Mouse (Mus musculus): Measurements from ENCODE around the gene Cbx1.

DNA sequence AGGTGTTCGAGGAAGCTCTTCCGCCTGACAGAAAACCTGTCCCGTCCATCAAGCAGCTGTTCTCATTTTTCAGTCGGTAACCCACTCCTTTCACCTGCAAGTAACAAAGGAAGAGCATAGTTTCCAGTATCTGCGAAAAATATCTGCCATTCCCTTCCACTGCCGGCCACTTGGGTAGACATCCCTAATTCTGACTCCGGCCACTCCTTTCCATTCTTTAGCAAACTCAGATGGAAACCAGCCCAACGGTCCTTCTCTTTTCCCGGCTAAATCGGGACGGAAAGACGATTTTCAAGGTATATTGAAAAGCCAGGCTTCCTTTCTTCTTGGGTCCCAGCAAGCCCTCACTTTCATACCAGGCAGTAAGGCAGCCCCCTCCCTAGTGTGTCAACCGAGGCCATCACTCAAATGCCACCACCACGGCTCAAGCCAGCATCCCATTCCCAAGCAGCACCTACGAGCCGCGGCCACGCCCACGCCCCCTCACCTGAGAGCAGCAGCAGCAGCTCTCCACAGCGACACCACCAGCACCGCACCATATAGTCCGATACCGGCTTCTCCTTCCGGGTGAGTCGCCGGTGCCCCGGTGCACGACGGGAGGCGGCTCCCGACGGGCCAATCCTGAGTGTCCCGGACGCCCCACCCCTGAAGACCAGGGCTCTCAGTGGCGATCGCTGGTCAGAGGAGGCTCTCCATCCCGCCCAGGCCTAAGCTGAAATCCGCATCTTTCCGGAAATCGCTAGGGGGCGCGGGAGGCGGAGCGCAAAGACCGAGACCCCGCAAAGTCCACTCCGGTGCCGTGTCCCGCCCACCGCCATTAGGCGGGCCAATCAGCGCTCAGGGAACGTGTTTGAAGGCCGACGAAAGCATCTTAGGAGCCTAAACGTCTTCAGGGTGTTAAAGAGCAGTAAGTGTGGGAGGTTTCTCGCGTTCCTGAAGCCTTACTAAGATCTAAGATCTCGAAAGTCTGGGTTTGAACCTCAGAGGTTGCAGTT, 11.7 kb upstream of the Cbx1 start, which contains the start of gene Snx11:
- peak; percentile 96 for TF ChIP-seq CTCF (IDR thresholded peaks at IDR 0.05)
- TF ChIP-seq POLR2A (IDR thresholded peaks at IDR 0.05; ENCODE audit: insufficient read depth, low read depth, low read length): peak; percentile 85
- no peak for TF ChIP-seq EP300 (IDR thresholded peaks at IDR 0.05; ENCODE audit: insufficient read depth, low read depth, low read length)
